Mouse (Mus musculus): Measurements from ENCODE around the gene Nxpe3. TPM values are rescaled to one million over a fixed set of nuclear protein-coding genes. Genes with fewer than 3 reads are reported as not detected.
"Not testable (repeated sequence)": the region's sequence is repeated elsewhere in the genome, so short reads cannot be mapped to it uniquely, and the experiment has no call there.

Gene Nxpe3
- total and polyA plus RNA-seq, 3 experiments: 0.40 to 2.0 (median 0.78) TPM

DNA sequence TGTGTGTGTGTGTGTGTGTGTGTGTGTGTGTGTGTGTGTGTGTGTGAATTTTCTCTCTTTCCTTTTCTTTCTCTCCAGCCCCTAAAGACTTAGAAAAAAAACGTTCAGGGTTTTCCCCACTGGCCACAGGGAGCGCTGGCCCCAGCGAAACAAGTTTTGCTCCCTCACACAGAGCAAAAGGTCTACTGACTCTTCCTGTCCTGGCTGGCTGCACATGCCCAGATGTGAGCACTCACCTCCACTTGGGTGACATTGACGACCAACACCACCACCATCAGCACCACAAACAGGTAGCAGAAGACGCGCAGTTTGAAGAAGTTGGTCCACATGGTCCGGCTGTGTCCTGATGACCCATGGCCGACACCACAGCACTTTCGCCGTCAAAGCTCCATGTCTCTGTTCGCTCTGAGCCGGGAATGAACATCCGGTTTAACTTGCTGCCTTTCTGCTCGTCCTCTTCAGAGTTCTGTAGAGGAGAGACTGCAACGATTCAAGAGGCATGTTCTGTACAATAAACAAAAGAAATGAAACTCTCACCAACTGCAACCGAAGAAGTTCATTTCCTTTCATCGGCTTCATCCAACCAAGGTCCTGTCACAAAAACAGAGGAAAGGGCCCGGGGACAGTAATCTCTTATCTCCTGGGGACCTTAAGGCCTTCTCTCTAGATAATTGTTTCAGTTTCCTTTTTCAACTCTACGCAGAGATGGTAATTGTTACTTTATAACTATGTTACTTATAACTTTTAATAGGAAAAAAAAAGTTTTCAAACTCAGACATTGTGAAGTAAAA, 4.5 kb downstream of the Nxpe3 start:
- DNase-seq: no peak

DNA sequence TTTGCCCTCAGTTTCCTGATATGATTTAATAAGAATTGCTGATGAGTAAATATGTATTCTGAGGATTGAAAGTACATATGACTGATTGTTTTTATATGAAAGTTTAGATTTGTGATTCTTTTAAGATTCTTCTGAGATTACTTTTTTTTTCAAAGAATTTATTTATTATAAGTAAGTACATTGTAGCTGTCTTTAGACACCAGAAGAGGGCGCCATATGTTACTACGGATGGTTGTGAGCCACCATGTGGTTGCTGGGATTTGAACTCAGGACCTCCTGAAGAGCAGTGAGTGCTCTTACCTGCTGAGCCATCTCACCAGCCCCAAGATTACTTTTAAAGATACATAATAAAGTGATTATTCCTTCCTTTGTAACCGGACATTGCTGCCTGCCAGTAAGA, 5.6 kb downstream of the Nxpe3 start:
- no peak for DNase-seq

DNA sequence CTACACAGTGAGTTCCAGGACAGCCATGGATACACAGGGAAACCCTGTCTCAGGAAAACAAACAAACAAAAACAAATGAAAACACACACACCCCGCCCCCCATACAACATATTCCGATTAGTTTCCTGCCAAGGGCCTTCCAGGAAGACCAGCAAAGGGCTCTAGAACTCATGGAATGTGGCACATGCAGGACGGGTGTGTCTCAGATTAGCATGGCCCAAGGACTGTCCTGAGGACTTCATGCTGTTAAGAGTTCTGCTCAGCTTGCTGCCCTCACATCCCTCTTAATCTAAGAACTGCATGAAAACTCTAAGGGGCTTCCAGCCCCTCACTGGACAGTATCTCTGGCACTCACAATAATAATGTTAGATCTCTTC, 6.5 kb downstream of the Nxpe3 start:
- DNase-seq: no peak

DNA sequence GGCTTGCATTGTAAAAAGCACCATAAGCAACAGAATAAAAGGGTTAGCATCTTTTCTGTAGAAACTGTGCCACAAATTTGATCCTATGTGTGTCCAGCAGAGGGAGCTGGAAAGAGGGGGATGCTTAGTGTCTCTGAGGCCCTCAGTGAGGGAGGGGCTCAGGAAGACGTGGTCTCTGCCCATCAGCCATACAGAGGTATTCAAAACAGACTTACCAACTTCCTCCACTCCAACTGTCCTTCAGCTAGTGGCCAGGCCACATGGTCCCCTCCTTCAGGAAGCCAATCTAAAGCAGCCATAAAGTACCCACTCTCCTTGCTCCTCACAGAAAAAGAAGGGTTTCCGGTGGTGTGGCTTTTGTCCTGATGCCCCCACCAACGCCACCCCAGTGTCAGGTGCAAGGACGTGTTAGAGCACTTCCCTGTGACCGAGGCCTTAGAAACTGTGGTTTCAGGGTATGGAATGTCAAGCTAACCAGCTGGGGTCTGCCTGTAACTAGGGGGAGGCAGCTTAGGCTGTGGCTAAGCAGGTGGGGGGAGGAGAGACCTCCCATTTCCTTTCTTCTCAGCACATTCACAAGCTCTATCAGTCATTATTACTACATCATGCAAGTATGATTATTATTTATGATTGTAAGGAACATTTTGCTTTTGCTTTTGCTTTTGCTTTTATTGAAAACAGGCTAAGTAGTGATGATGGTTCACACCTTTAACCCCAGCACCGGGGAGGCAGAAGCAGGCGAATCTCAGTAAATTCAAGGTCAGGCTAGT, 7.1 kb downstream of the Nxpe3 start:
- DNase-seq: no peak

DNA sequence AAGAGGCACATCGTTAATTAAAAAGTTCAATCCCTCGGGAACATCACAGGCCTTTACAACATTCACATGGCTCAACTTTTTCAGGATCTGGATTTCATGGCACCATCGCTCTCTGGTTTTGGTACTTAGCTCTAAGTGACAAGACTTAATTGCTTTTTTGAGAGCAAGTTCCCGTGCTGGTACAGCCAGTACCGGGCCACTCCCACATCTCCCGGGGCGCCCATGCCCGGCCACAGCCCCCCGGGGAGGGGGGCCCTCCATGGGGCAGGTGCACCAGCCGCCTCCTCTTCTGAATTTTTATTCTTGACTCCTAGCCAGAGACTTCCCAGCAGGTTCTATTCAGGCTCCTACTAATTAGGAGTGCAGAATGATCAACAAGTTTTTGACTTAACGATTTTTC, 10.8 kb downstream of the Nxpe3 start:
- DNase-seq: no peak

DNA sequence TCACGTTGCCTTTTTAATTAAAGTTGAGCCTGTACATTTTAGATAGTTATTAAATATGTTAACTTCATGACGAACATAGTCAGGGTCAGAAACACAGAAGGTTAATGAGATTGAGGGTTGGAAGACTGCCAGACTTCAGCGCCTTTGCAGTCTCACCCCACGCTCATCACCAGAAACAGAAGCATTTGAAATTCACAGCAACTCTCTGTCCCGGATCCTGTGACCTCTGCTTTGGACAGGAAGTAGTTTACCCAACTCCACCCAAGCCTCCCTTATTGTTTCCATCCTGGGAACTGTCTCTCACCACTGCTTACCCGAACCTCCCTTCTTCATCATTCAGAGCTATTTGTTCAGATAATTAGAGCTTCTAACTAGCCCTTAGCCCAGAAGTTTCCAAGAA, 19.1 kb downstream of the Nxpe3 start:
- no peak for DNase-seq

DNA sequence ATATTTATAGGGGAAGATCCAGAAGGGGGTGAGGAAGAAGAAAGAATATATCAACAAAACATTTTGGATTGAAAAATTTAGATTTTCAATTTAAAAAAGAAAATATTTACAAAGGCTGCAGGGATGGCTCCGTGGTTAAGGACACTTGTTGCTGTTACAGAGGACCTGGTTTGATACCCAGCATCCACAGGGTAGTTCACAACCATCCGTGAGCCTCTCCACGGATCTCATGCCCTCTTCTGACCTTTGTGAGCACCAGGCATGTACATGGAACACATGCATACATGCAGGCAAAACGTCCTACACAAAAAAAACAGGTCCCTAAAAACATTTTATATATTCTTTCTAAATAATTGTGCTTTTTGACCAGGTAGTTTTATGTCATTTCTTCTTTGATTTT, 31.3 kb downstream of the Nxpe3 start:
- DNase-seq: no peak

DNA sequence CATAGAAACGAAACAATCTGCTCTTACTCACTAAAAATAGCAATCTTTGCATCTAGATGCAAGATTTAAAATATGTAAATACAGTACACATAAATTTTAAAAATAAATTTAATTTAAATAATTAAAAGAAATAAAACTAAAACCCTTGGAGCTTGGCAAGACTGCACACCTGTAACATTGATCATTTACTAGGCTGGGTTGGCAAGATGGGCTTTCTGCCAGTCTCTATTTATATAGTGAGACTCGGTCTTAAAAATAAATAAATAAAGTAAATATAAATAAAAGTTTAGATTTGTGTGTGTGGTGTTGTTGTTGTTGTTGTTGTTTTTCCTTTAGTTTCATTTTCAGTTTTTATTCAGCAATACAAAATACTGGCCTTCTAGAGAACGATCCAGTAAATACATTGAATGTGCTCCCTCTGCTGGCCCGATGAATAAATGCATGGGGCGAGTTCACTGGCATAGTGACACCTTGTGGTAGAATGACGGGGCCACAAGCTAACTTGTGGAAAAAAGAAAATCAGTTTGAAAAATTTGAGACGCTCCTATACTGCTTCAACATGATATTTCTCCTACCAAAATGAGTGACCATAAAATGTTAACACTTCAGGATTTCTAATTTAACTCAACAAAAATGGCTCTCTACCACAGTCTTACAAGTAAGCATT, 31.8 kb downstream of the Nxpe3 start:
- DNase-seq: peak; percentile 66

DNA sequence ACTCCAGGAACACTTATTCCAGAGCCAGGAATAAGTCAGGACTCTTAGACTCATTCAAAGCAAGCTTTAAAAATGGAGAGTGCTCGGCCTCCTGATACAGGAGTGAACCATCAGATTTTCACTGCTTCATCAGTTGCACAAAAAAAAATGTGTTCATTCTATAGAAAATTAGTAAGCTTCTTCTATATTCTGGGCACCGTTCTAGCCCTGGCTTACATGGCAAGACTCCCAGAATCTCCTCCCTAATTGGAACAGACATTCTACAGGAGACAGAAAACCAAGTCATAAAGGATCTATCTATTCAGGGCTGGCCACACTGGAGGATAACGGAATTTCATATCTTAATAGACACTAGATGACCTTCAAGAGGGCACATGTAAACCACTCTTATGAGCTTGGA, 34.0 kb downstream of the Nxpe3 start:
- no peak for DNase-seq

DNA sequence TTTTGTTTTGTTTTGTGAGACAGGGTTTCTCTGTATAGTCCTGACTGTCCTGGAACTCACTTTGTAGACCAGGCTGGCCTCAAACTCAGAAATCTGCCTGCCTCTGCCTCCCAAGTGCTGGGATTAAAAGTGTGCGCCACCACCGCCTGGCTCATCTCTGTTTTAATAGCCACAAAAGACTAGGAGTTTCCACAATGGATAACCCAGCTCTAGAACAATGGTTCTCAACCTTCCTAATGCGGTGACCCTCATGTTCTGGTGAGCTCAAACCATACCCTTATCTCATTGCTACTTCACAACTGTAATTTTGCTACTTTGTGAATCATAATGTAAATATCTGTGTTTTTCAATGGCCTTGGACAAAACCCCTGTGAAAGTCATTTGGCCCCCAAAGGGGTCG, 35.7 kb downstream of the Nxpe3 start:
- DNase-seq: not testable (repeated sequence)

DNA sequence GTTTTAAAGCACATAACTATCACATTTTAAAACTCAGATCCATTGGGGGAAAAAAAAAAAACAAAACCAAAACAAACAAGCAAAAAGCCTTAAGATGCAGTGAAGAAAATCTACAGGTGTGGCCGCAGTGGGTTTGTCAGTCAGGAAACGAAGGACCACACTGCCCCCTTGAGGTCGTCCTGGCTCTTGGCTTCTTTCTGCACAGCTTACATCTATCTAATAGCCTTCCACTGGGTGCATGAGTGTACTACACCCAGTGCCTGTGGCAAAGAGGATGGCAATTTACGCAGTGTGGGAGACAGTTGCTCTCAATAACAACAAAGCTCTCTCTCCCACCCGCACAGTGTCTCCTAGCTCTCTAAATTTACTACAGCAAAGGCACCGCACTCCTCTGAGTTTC, 36.6 kb downstream of the Nxpe3 start:
- DNase-seq: peak; percentile 69

DNA sequence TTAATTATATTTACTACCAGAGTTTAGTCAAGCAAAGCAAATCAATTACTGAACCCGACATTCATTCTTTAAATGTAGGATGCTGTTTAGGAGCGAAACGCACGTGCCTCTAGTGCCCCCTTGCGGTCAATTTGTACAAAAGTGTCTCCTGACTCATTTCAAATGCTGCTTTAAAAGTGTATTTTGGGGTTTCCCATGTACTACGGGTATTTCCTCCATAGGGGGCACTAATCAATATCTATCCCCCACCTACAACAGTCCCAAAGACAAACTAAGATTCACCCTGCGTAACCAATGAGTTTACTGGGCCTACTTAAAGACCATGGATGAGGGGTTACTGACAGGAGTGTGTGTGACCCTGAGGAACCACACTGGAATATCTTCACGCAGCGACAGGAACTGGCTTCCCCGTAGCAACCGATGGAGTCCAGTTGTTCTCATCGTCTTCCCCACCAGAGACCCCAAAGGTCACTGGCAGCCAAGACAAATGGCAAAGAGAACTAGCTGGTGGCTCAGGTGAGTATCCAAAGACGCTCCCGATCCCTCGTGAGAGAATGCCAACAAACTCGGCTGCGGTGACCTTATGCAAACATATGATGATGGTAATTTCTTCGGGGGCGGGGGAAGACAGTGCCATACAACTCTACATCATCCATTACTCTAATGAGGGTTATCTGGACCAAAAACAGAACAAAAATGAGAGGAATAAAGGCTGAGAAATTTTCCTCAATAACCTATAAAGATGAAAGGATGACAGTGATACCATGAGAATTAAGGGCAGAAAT, 42.0 kb downstream of the Nxpe3 start:
- peak; percentile 59 for DNase-seq

DNA sequence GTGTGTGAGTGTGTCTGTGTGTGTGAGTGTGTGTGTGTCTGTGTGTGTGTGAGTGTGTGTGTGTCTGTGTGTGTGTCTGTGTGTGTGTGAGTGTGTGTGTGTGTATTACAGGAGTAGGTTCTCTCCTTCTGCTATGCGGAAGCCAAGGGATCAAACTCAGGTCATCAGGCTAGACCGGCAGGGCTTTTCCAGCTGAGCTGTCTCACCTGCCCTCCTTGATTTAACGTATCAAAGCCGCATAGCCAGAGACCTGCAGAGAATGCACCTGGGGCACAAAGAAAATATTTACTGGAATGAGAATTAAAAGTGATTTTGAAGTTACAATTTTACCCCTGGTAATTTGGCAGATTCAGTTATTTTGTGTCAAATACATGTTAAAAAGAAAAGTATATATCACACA, 42.6 kb downstream of the Nxpe3 start:
- DNase-seq: no peak

DNA sequence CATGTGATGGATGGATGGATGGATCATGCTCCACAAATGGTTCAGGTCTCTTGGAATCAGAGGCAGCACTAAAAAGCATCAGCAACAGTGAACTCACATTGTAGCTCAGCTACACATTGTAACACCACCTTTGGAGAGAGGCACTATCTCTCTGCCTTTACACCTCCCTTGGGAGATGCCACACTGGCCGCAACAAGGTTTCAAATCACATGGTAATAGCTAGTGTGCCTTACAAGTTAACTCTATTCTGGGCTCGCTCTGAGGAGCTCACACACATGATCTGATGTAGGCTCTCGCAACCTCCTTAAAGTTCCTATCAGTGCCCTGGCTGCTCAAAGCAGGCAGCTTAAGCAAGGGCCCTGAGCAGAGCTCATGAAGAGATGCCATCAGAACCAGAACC, 44.6 kb downstream of the Nxpe3 start:
- DNase-seq: no peak

DNA sequence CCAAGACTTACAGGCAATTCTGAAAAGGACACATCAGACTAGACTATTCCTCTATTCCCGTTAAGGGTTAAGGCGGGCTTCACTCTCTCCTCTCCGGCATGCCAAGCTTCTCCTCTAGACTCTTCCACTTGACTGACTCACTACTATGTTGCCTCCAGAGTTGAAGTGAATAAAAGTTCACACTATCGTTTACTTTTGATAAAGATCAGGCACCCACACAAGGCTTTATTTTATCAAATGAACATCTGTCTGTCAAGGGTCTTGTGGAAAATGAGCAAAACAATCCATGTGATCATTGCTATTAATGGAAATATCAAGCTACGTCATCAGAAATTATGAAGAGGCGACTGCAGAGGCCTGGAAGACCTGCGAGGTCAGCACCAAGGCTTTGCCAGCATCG, 47.4 kb downstream of the Nxpe3 start:
- no peak for DNase-seq

DNA sequence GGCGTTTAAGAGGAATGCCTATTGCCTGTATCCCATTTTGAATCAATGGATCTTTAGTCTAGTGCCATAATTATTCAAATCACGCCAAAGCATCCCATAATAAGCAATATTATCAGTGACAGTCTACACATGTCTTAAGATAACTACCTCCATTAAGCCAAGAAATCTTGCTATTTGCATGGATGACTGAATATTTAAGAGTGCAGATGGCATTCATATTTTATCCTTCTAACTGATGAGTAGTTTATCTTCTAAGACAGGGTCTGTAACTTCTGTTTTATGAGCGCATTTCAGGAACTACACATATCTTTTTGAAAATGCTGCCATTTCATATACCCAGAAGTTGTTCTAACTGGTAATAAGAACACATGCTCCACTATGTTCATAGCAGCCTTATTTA, 50.2 kb downstream of the Nxpe3 start:
- DNase-seq: no peak

DNA sequence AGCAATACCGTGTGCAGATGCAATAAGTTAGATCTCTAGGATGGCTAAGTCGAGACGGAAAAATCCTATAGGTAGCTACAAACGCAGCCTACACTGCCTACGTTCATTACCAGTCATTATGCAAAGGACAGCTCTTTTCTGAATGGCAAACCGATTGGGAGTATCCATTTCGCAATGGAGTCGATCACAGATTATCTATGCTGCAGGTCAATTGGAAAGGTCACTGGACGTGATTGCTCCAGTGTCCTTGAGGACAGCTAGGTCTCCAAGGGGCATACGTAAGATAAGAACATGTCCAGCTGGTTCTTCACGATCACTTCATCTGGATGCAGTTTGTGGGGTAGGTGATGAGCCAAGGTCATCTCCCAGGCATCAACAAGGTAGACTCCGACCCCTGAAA, 51.2 kb downstream of the Nxpe3 start:
- DNase-seq: no peak

DNA sequence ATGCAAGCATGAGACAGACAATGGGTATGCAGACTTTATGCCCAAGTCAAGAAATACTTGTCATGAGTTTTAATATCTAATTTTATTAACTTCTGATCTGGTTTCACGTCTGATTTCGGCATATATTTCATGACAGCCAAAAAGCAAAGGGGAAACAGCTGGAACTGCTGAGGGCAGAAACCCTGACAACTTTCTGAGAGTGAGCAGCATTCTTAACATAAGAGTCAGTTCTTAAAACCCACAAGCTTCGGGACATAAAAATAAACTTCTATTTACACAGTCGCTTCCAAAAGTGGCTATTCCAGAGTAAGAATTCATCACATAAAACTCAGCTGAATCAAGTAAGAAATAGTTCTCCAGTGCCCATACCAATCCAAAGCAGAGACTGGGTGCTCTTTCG, 52.0 kb downstream of the Nxpe3 start:
- DNase-seq: no peak

DNA sequence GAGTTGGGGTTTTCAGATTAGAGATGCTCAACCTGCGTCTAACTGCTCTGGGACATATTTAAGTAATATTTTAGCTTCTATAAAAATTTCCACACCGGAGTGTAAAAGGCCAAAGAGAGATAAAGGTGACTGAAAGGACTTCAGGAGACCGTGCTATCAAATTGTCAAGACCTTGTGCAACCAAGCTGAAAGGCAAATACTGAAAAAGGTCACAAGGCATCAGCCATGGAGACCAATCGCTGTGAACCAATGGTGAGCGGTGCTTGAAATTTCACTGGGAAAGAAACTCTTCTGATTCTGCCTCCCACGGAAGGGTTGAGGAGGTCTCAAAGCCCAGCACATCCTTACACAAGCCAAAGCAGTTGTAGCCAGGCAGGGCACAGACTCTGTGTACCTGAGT, 53.6 kb downstream of the Nxpe3 start:
- DNase-seq: no peak

DNA sequence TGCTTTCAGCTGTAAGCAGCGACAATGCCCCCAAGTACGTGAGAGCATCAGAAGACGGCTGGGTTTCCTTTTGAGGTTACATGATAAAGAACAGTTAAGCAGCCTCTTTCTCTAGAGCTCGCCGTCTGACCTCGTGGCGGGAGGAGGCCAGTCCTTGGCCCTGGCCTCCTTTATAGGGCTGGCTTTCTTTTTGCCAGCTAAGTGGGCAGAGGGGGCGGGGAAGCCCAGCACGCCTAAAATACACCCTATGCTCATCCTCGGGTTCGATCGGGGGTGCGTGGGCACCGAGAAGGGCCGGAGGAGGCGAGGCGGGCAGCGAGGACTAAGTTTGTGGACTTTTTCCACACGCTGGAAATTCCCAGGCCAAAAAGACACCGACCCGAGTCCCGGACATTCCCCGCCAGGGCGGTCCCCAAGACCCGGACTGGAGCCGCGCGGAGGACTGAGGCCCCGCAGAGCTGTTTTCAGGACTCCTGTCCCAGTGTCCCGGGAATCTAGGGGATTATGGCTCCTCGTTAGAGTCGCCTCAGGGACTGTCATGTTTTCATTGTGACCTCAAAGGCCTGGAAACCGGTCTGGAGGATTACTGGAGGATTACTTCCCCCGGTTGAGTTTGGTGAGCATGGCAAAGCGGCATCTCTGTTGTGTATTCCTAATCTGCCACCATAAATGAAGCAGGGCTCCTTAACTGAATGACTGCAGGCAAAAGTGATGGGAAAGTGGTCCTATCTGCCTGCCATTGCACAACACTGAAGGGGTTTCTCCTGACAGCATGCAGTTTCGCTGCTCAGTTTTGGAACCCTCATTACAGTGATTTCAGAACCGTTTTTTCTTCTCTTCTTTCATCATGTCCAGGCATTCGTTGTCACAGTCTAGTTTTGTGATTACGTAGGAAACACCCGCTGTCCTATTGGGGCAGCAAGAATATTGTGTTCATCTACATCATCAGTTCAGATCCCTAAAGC, 56.3 kb downstream of the Nxpe3 start, which contains the start of gene Nfkbiz:
Gene Nfkbiz (minus strand): TSS at position 390 of the 965 bp plus-strand sequence.
- peak; percentile 96 for DNase-seq

DNA sequence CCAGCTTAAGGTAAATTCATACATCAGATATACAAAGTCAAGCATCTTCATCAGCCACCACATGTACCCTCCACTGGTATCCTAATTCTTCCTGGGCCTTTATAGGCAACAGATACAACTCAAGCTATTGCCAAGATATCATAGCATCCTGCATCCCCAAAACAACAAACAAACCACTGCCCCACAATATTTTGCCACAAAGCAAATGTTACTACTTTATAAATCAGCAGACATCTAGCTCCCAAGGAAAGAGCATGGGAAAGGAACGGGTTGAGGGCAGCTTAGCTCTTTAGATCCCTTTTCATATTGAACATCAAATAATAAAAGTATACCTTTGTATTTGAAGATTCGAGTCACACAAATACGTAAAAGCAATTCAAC, 57.0 kb downstream of the Nxpe3 start:
- DNase-seq: no peak

All from adrenal gland, adult 2 months (tissue).